Mouse (Mus musculus): Measurements from ENCODE around the gene Pm20d1. TPM values are rescaled to one million over a fixed set of nuclear protein-coding genes. Genes with fewer than 3 reads are reported as not detected.

The Pm20d1 gene
- polyA plus RNA-seq, 1 experiment from 2014 or later = 8.0 TPM

DNA sequence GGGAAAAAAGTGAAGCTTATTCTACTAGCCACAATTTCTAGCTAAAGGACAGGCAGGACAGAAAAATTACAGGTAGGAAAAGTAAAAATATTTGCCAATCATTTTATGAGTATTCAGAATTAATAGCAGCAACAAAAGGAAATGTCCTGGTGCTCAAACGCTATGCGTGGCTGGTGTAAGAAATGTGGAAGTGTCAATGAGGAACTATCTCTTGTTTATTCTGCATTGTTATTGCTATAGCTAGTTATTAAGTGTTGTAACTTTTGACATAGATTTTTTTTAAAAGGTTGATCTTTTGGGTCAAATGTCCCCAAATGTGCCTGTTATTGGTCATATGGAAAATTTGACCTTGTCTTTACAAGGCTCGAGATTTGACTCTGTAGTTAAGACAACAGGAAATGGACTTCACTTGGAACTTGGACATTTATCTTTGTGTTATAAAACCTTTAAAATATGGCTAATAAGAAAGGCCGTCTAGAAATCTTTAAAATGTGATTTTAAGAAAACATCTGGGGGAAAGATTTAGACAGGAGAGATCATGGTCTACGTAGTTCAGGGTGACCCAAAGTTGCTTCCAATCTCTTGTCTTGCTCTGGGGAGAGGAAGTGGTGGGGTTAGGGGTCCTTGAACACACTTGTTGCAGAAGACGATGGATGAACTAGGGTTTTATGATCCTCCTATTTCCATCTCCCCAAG is 69.3 kb downstream of the Pm20d1 start:
- 75% methylated on average over 6 of the region's 6 CpGs for WGBS
- H3K9me3 ChIP-seq (ENCODE audit: control insufficient read depth, low read length) = no peaks in the 10 kb centered on the region
- ATAC-seq = peak; percentile 11; the same call in 1 of the 2 replicates
- no peak overlapping the region for H3K9ac ChIP-seq (ENCODE audit: low read depth, low read length)
- H3K4me1 ChIP-seq (ENCODE audit: control insufficient read depth, insufficient read depth, low read length) = no peaks in the 10 kb centered on the region
- H3K27me3 ChIP-seq (replicated peaks; ENCODE audit: control insufficient read depth, insufficient read depth, low read length) = no peaks in the 10 kb centered on the region
- no peak overlapping the region for H3K4me3 ChIP-seq (ENCODE audit: low read length)
- H3K27ac ChIP-seq (ENCODE audit: low read length) = no peak overlapping the region
- no peak overlapping the region for H3K4me2 ChIP-seq (ENCODE audit: low read depth, low read length)
- H3K36me3 ChIP-seq (ENCODE audit: control insufficient read depth, insufficient read depth, low read length) = no peaks in the 10 kb centered on the region

DNA sequence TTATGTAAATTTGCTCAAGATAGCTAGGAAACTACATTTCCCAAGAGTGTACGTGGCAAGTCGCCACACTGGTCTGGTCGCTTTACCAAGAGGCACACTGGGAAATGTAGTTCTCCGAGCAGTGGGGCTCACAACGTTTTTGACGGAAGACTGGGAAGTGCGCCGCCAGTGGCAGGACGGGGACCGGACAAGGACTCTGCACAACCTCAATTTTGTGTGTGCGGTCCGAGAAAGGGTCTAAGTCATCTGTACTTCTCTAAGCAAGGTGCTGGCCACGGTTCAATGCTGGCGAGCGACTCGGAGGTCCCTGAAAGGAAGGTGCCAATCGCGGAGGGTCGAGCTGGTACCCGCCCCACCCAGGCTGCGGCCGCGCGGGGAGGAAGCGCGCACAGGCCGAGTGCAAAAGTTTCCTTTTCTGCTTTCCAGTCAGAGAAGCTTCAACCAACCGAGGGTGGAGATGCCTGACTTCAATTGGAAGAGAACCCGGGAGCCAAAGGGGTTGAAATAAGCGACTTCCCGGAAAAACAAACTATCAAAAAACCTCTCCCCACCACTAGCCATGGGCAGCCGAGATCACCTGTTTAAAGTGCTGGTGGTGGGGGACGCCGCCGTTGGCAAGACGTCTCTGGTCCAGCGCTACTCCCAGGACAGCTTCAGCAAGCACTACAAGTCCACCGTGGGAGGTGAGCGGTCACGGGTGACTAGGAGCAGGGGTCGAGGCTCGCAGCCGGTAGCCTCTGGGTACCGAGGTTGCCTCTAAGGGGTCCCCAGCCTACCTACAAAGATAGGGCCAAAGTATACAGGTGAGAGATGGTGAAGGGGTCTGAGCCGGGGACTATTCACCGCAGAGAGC is 70.1 kb downstream of the Pm20d1 start, which contains the start of gene Rab29:
Gene Rab29, plus strand, starts transcription at position 132 of the 853 bp plus-strand sequence.
- H3K4me2 ChIP-seq (ENCODE audit: low read depth, low read length) = peak within 1 kb of the TSS; percentile 75
- no peaks in the 10 kb centered on the region for H3K9me3 ChIP-seq (ENCODE audit: control insufficient read depth, low read length)
- H3K27me3 ChIP-seq (replicated peaks; ENCODE audit: control insufficient read depth, insufficient read depth, low read length) = no peaks in the 10 kb centered on the region
- no peak within 1 kb of the TSS for H3K27ac ChIP-seq (ENCODE audit: low read length)
- no peaks in the 10 kb centered on the region for H3K4me1 ChIP-seq (ENCODE audit: control insufficient read depth, insufficient read depth, low read length)
- no peaks in the 10 kb centered on the region for H3K36me3 ChIP-seq (ENCODE audit: control insufficient read depth, insufficient read depth, low read length)
- peak within 1 kb of the TSS; percentile 77 for H3K9ac ChIP-seq (ENCODE audit: low read depth, low read length)
- under 1% methylated on average over 46 of the region's 46 CpGs for WGBS
- peak; percentile 97 for ATAC-seq
- H3K4me3 ChIP-seq (ENCODE audit: low read length) = peak within 1 kb of the TSS; percentile 77

DNA sequence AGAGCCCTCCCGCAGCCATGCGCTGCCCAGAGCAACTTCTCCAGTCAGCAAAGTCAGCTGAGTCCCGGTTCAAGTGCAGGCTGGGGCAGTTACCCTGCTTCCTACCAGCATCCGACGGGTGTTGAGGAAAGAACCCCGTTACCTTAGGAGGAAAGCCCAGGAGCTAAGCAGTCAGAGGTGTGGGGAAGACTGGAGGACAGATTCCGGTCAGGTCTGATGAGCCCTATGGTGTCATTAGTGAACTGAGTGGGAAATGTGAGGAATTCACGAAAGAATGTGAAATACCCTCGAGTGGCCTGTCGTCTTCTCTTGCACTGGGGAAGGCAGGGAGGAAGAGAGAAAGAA is 70.7 kb downstream of the Pm20d1 start:
- peak; percentile 24 for ATAC-seq
- Histone ChIP-seq H3K4me3 (ENCODE audit: low read length) (peak overlapping the region; percentile 77), H3K9ac (ENCODE audit: low read depth, low read length) (peak overlapping the region; percentile 77), H3K27me3 (replicated peaks; ENCODE audit: control insufficient read depth, insufficient read depth, low read length) (no peaks in the 10 kb centered on the region), H3K27ac (ENCODE audit: low read length) (no peak overlapping the region), H3K4me2 (ENCODE audit: low read depth, low read length) (peak overlapping the region; percentile 75), H3K9me3 (ENCODE audit: control insufficient read depth, low read length) (no peaks in the 10 kb centered on the region), H3K4me1 (ENCODE audit: control insufficient read depth, insufficient read depth, low read length) (no peaks in the 10 kb centered on the region), H3K36me3 (ENCODE audit: control insufficient read depth, insufficient read depth, low read length) (no peaks in the 10 kb centered on the region)
- 18% methylated on average over 10 of the region's 10 CpGs for WGBS

DNA sequence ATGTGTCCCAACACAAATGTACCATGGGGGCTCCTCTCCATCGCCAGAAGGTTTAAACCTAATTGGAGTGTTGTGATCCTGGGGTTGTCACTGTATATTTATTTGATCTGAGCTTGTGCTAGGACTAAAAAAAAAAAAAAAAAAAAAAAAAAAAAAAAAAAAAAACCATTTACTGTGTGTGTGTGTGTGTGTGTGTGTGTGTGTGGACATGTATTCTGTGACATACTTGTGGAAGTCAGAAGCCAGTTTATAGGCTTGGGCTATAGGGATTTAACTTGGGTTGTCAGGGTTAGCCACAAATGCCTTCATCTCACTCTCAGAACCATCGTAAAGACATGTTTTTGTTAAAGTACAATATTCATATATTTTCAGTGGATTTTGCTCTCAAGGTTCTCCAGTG is 72.4 kb downstream of the Pm20d1 start:
- Histone ChIP-seq H3K4me3 (ENCODE audit: low read length) (no peak overlapping the region), H3K27me3 (replicated peaks; ENCODE audit: control insufficient read depth, insufficient read depth, low read length) (no peaks in the 10 kb centered on the region), H3K9ac (ENCODE audit: low read depth, low read length) (no peak overlapping the region), H3K36me3 (ENCODE audit: control insufficient read depth, insufficient read depth, low read length) (no peaks in the 10 kb centered on the region), H3K4me1 (ENCODE audit: control insufficient read depth, insufficient read depth, low read length) (no peaks in the 10 kb centered on the region), H3K27ac (ENCODE audit: low read length) (no peak overlapping the region), H3K4me2 (ENCODE audit: low read depth, low read length) (no peak overlapping the region), H3K9me3 (ENCODE audit: control insufficient read depth, low read length) (no peaks in the 10 kb centered on the region)
- 80% methylated on average over 2 of the region's 2 CpGs for WGBS
- no peak for ATAC-seq

Other genes starting within 250 kb of the Pm20d1 start
- 0.04 and 0.06 TPM in 2 replicates for gene Avpr1b, start 198.1 kb upstream of the Pm20d1 start, polyA plus RNA-seq (2015; fragmentation: Nextera tagmentation; extraction: Ambion mirVana)
- gene Ctse, start 159.1 kb upstream of the Pm20d1 start, polyA plus RNA-seq (2015; fragmentation: Nextera tagmentation; extraction: Ambion mirVana) = 1.1 and 1.7 TPM in 2 replicates
- 5.5 and 6.2 TPM in 2 replicates for gene Rab7b, start 108.7 kb upstream of the Pm20d1 start, polyA plus RNA-seq (2015; fragmentation: Nextera tagmentation; extraction: Ambion mirVana)
- 2.1 and 2.8 TPM in 2 replicates for gene Slc26a9, start 53.4 kb upstream of the Pm20d1 start, polyA plus RNA-seq (2015; fragmentation: Nextera tagmentation; extraction: Ambion mirVana)
- 9.4 and 9.6 TPM in 2 replicates for gene Slc41a1, start 30.1 kb downstream of the Pm20d1 start, polyA plus RNA-seq (2015; fragmentation: Nextera tagmentation; extraction: Ambion mirVana)
- gene Rab29, start 69.8 kb downstream of the Pm20d1 start, polyA plus RNA-seq (2015; fragmentation: Nextera tagmentation; extraction: Ambion mirVana) = 22.4 and 22.7 TPM in 2 replicates
- 44.5 TPM in 2 replicates for gene Nucks1, start 113.2 kb downstream of the Pm20d1 start, polyA plus RNA-seq (2015; fragmentation: Nextera tagmentation; extraction: Ambion mirVana)
- gene Slc45a3, start 165.6 kb downstream of the Pm20d1 start, polyA plus RNA-seq (2015; fragmentation: Nextera tagmentation; extraction: Ambion mirVana) = 2.5 and 2.9 TPM in 2 replicates
- 13.2 and 14.3 TPM in 2 replicates for gene Elk4, start 210.2 kb downstream of the Pm20d1 start, polyA plus RNA-seq (2015; fragmentation: Nextera tagmentation; extraction: Ambion mirVana)